Comparison of ENCODE assay signal across 9 mouse cellular contexts in the genomic region with DNA sequence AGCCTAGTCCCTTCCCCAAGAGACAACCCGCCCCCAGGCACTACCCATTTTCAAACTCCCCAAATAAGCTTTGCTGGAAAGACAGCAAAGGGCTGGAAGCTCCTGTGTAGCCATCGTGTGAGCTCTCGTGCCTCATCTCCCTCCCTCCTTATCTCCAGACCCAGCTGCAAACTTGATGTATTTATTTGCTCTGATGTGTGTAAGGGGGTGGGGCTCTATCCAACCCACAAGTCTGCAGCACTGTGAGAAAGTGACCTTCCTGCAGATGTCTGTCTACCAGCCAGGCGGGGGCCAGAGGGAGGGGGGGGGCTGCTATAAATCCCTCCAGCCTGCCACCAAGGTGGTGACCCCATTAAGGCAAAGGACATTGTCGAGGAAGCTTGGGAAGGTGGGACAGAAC. TPM values are rescaled to one million over a fixed set of nuclear protein-coding genes. Genes with fewer than 3 reads are reported as not detected.
DNase-seq lines count a peak whose midpoint lies in the region; ATAC-seq and TF ChIP-seq lines count a peak whose summit lies in the region.
"Had no signal": no experiment of that assay in that cellular context is flagged by ENCODE, and none has a peak within 500 bp of the region (broad histone marks: within the 10 kb centered on the region; RNA-seq: fewer than 3 reads in every experiment).

No protein-coding gene starts in this region.

- H3K9me3 ChIP-seq in hindbrain, embryonic 13.5 days, result no peaks in the 10 kb centered on the region
- no peaks in the 10 kb centered on the region for H3K9me3 ChIP-seq in hindbrain, embryonic 10.5 days
- no peaks in the 10 kb centered on the region for H3K9me3 ChIP-seq in kidney, postnatal 0 days (replicated peaks; ENCODE audit: low read length)
- H3K9me3 ChIP-seq: forebrain, embryonic 15.5 days had no signal

- H3K27ac ChIP-seq in hindbrain, embryonic 13.5 days, result peak overlapping the region; percentile 23; the same call in 1 of the 2 replicates
- no peak overlapping the region for H3K27ac ChIP-seq in hindbrain, embryonic 10.5 days
- peak overlapping the region; percentile 75 for H3K27ac ChIP-seq in kidney, postnatal 0 days
- H3K27ac ChIP-seq: forebrain, embryonic 15.5 days had no signal

- no peak overlapping the region for H3K4me3 ChIP-seq in hindbrain, embryonic 13.5 days
- H3K4me3 ChIP-seq in hindbrain, embryonic 10.5 days, result no peak overlapping the region
- H3K4me3 ChIP-seq in kidney, postnatal 0 days (replicated peaks; ENCODE audit: low read depth, low read length), result no peak overlapping the region
- H3K4me3 ChIP-seq: forebrain, embryonic 15.5 days had no signal

- 28% methylated on average over 5 of the region's 5 CpGs for WGBS in hindbrain, embryonic 13.5 days
- 41% methylated on average over 5 of the region's 5 CpGs for WGBS in hindbrain, embryonic 10.5 days
- WGBS in kidney, postnatal 0 days, result 11% methylated on average over 5 of the region's 5 CpGs

- DNase-seq in hindbrain, embryonic 10.5 days (ENCODE audit: low spot score), result no peak
- peak; percentile 30 for DNase-seq in thymus, postnatal 4 days
- DNase-seq in thymus, postnatal 10 days (ENCODE audit: low spot score in 2 of 2), result no peak
- peak; percentile 78 for DNase-seq in kidney, postnatal 0 days (ENCODE audit: low spot score)
- DNase-seq in adipocyte (ENCODE audit: low spot score), result no peak
- DNase-seq in adrenal gland, postnatal 25 days, result no peak
- DNase-seq in left cerebral cortex, adult 8-10 months (ENCODE audit: low spot score in 2 of 2), result no peak

- no peak overlapping the region for H3K4me2 ChIP-seq in hindbrain, embryonic 13.5 days
- peak overlapping the region; percentile 5; the same call in 1 of the 2 replicates for H3K4me2 ChIP-seq in kidney, postnatal 0 days (ENCODE audit: low read length)
- H3K4me2 ChIP-seq: forebrain, embryonic 15.5 days had no signal

- no peak overlapping the region for H3K9ac ChIP-seq in hindbrain, embryonic 13.5 days
- no peak overlapping the region for H3K9ac ChIP-seq in kidney, postnatal 0 days (ENCODE audit: low read depth, low read length)
- H3K9ac ChIP-seq: forebrain, embryonic 15.5 days had no signal

- no peak for TF ChIP-seq CTCF in kidney, postnatal 0 days (IDR thresholded peaks at IDR 0.05; ENCODE audit: low read depth)

- no peak for ATAC-seq in hindbrain, embryonic 13.5 days (ENCODE audit: low FRiP score)
- peak; percentile 48; the same call in 1 of the 2 replicates for ATAC-seq in kidney, postnatal 0 days (replicated peaks; ENCODE audit: low FRiP score, low read depth)
- ATAC-seq: forebrain, embryonic 15.5 days had no signal

- no peaks in the 10 kb centered on the region for H3K36me3 ChIP-seq in hindbrain, embryonic 13.5 days
- H3K36me3 ChIP-seq in hindbrain, embryonic 10.5 days, result no peaks in the 10 kb centered on the region
- H3K36me3 ChIP-seq in kidney, postnatal 0 days (ENCODE audit: insufficient read depth, low read length), result no peaks in the 10 kb centered on the region
- H3K36me3 ChIP-seq: forebrain, embryonic 15.5 days had no signal

- peaks cover 11% of the 10 kb centered on the region for H3K4me1 ChIP-seq in hindbrain, embryonic 13.5 days (replicated peaks)
- peaks cover 20% of the 10 kb centered on the region for H3K4me1 ChIP-seq in hindbrain, embryonic 10.5 days (replicated peaks)
- peaks cover 10% of the 10 kb centered on the region for H3K4me1 ChIP-seq in kidney, postnatal 0 days (replicated peaks; ENCODE audit: insufficient read depth, low read length)

- 0 out of 2 replicates have a peak, but pooled peaks cover 11% of the 10 kb centered on the region for H3K27me3 ChIP-seq in hindbrain, embryonic 13.5 days
- 0 out of 2 replicates have a peak, but pooled peaks cover 9% of the 10 kb centered on the region for H3K27me3 ChIP-seq in hindbrain, embryonic 10.5 days (ENCODE audit: insufficient read depth, poor library complexity, severe bottlenecking)
- no peaks in the 10 kb centered on the region for H3K27me3 ChIP-seq in kidney, postnatal 0 days (ENCODE audit: insufficient read depth, low read length)
- H3K27me3 ChIP-seq: forebrain, embryonic 15.5 days had no signal

RNA-seq across cellular contexts. Expression of gene Islr2, which starts 9.7 kb away (rescaled TPM):
- 11.1 and 11.3 TPM in 2 replicates for polyA plus RNA-seq in hindbrain, embryonic 13.5 days (2015; fragmentation: Nextera tagmentation; extraction: Ambion mirVana)
- polyA plus RNA-seq in hindbrain, embryonic 10.5 days (2016; fragmentation: Nextera tagmentation; extraction: Ambion mirVana), result 1.5 and 6.6 TPM in 2 replicates
- 0.04 and 0.13 TPM in 2 replicates for polyA plus RNA-seq in kidney, postnatal 0 days (2015; fragmentation: Nextera tagmentation; extraction: Ambion mirVana)
- 0.64 and 1.7 TPM in 2 replicates for total RNA-seq in adrenal gland, postnatal 25 days (2021)
- 10 to 100 TPM; 63.9 to 73.8 (median 69.4) TPM for total RNA-seq in left cerebral cortex, adult 8-10 months (2022)

RNA-seq across cellular contexts. Expression of gene Islr, which starts 9.8 kb away (rescaled TPM):
- polyA plus RNA-seq in hindbrain, embryonic 13.5 days (2015; fragmentation: Nextera tagmentation; extraction: Ambion mirVana), result 40.9 and 43.7 TPM in 2 replicates
- polyA plus RNA-seq in hindbrain, embryonic 10.5 days (2016; fragmentation: Nextera tagmentation; extraction: Ambion mirVana), result 9.9 and 14.0 TPM in 2 replicates
- 54.0 and 60.4 TPM in 2 replicates for polyA plus RNA-seq in kidney, postnatal 0 days (2015; fragmentation: Nextera tagmentation; extraction: Ambion mirVana)
- total RNA-seq in adrenal gland, postnatal 25 days (2021), result 10.0 and 13.3 TPM in 2 replicates
- total RNA-seq in left cerebral cortex, adult 8-10 months (2022), result 10 to 100 TPM; 14.8 to 23.4 (median 18.9) TPM

RNA-seq across cellular contexts. Expression of gene Pml, which starts 35.7 kb away (rescaled TPM):
- polyA plus RNA-seq in hindbrain, embryonic 13.5 days (2015; fragmentation: Nextera tagmentation; extraction: Ambion mirVana), result 4.0 and 4.7 TPM in 2 replicates
- polyA plus RNA-seq in hindbrain, embryonic 10.5 days (2016; fragmentation: Nextera tagmentation; extraction: Ambion mirVana), result 9.5 and 13.5 TPM in 2 replicates
- 14.3 and 15.2 TPM in 2 replicates for polyA plus RNA-seq in kidney, postnatal 0 days (2015; fragmentation: Nextera tagmentation; extraction: Ambion mirVana)
- 23.6 and 35.1 TPM in 2 replicates for total RNA-seq in adrenal gland, postnatal 25 days (2021)
- total RNA-seq in left cerebral cortex, adult 8-10 months (2022), result 10 to 100 TPM; 15.3 to 20.3 (median 17.5) TPM

RNA-seq across cellular contexts. Expression of gene Stoml1, which starts 39.1 kb away (rescaled TPM):
- 105 and 116 TPM in 2 replicates for polyA plus RNA-seq in hindbrain, embryonic 13.5 days (2015; fragmentation: Nextera tagmentation; extraction: Ambion mirVana)
- polyA plus RNA-seq in hindbrain, embryonic 10.5 days (2016; fragmentation: Nextera tagmentation; extraction: Ambion mirVana), result 27.7 and 39.8 TPM in 2 replicates
- 36.6 and 37.6 TPM in 2 replicates for polyA plus RNA-seq in kidney, postnatal 0 days (2015; fragmentation: Nextera tagmentation; extraction: Ambion mirVana)
- total RNA-seq in adrenal gland, postnatal 25 days (2021), result 18.2 and 29.6 TPM in 2 replicates
- 10 to 100 TPM; 65.6 to 69.4 (median 67.4) TPM for total RNA-seq in left cerebral cortex, adult 8-10 months (2022)

Comparison
In these comparisons a context has a peak if more than half of its experiments do, and no peak if none do; other contexts are left out.
1. DNase-seq: peak in thymus, postnatal 4 days (single experiment) and kidney, postnatal 0 days (single experiment); none in hindbrain, embryonic 10.5 days (single experiment), thymus, postnatal 10 days (0 of 2), adipocyte (single experiment), adrenal gland, postnatal 25 days (single experiment) and left cerebral cortex, adult 8-10 months (0 of 2).